Mouse (Mus musculus) lung, adult 2 months (tissue): ENCODE measurements around the gene Camk2d.

Experiments
- CTCF ChIP-seq: fragments of 200-500 bp; IDR thresholded peaks from 2 replicates; pipeline ENCODE4 v1.5.1; 2011; ENCODE audit warnings: mild to moderate bottlenecking, low read length, control low read depth; ENCODE audit not compliant: insufficient read depth
- POLR2A ChIP-seq: fragments of 200-500 bp; IDR thresholded peaks from 2 replicates; pipeline ENCODE4 v1.6.1; 2011; ENCODE audit warnings: low read depth, mild to moderate bottlenecking, control low read depth, low read length, borderline replicate concordance; ENCODE audit errors: extremely low read depth

GRCm38 (mm10) chr3:126575927-126576326 lies 20.2 kb upstream of the Camk2d start:
- TF ChIP-seq CTCF (peak; percentile 18; the same call in 1 of the 2 replicates), POLR2A (no peak)
